Mouse (Mus musculus) midbrain, embryonic 12.5 days (tissue): Measurements from ENCODE around the gene Piezo1. TPM values are rescaled to one million over a fixed set of nuclear protein-coding genes. Genes with fewer than 3 reads are reported as not detected.

ENCODE experiments used
- ATAC-seq: fragments of 200-750 bp; cut with Nextera tagmentation; 2 replicates; pipeline ENCODE4 v1.8.0; 2017; ENCODE audit warnings: low read depth, moderate TSS enrichment, moderate library complexity; ENCODE audit not compliant: low FRiP score
- H3K27ac ChIP-seq: fragments of 300-500 bp; sonication (generic); replicated peaks from 2 replicates; pipeline ENCODE4 v1.5.1; 2016; ENCODE audit warnings: mild to moderate bottlenecking
- H3K27me3 ChIP-seq: fragments of 300-500 bp; sonication (generic); 2 replicates; pipeline ENCODE4 v1.6.1; 2016; ENCODE audit warnings: mild to moderate bottlenecking
- H3K36me3 ChIP-seq: fragments of 300-500 bp; sonication (generic); 2 replicates; pipeline ENCODE4 v1.6.1; 2016
- H3K4me1 ChIP-seq: fragments of 300-500 bp; sonication (generic); 2 replicates; pipeline ENCODE4 v1.6.1; 2016
- H3K4me2 ChIP-seq: fragments of 300-500 bp; sonication (generic); replicated peaks from 2 replicates; pipeline ENCODE4 v1.6.1; 2016; ENCODE audit warnings: mild to moderate bottlenecking, moderate library complexity
- H3K4me3 ChIP-seq: fragments of 300-500 bp; sonication (generic); 2 replicates; pipeline ENCODE4 v1.5.1; 2016; ENCODE audit warnings: mild to moderate bottlenecking
- H3K9ac ChIP-seq: fragments of 300-500 bp; sonication (generic); replicated peaks from 2 replicates; pipeline ENCODE4 v1.6.1; 2016; ENCODE audit warnings: mild to moderate bottlenecking, moderate library complexity
- H3K9me3 ChIP-seq: fragments of 300-500 bp; sonication (generic); 2 replicates; pipeline ENCODE4 v1.6.1; 2016; ENCODE audit warnings: mild to moderate bottlenecking
- WGBS: fragments of 180-500 bp; shearing (Covaris S2); methylation state at CpG from one replicate; pipeline ENCODE4 v1.1.7; 2016; 5-methylcytosine and 5-hydroxymethylcytosine counted together
- polyA plus RNA-seq: library from polyadenylated mRNA; unstranded; fragments of >200 nt; fragmentation: Nextera tagmentation; extraction: Ambion mirVana; gene quantifications from 2 replicates; pipeline ENCODE4 v1.2.1, GENCODE M21; 2016

The Piezo1 gene
- polyA plus RNA-seq, 1 experiment from 2014 or later, result 8.0 TPM

DNA sequence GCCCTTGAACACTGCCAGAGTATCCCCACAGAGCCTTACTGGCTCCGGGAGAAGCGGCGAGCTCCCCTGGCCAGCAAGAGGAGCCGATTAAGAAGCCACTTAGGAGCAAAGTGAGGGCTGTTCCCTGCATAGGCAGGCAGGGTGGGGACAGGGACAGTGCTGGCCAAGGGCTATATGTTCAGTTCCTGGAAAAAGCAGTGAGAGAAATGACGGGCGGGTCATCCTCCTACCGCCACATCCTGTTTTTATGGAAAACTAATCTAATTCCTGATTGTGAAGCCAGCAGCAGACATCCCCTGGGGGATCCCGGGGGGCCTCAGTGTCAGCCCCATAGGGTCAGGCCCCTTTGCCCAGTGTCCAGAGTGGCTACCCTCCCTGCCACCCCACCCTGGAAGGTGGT is 19.8 kb downstream of the Piezo1 start:
- no peak overlapping the region for H3K4me3 ChIP-seq
- H3K36me3 ChIP-seq, result no peaks in the 10 kb centered on the region
- WGBS, result 86% methylated on average over 8 of the region's 8 CpGs
- H3K9ac ChIP-seq, result no peak overlapping the region
- H3K4me1 ChIP-seq, result no peaks in the 10 kb centered on the region
- H3K4me2 ChIP-seq, result no peak overlapping the region
- H3K27ac ChIP-seq, result no peak overlapping the region
- no peak for ATAC-seq
- no peaks in the 10 kb centered on the region for H3K27me3 ChIP-seq
- H3K9me3 ChIP-seq, result no peaks in the 10 kb centered on the region

DNA sequence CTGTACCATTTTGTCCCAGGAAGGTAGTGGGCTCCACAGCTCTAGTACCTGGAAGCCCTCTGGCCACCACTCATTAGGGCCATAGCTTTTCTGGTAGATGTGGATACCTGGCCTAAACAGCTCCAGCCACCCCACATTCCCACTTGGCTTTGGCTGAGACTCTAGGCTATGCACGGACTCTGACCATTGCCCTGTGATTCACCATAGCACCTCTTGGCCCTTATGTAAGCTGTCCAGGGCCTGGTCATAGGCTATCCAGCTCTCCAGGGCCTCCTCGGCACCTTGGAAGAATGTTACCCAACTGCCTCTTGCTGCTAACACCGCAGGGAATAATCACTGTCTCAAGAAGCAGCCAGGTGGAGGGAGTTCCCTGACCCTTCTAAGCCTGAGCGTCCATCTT is 22.0 kb downstream of the Piezo1 start:
- H3K9ac ChIP-seq, result no peak overlapping the region
- H3K4me2 ChIP-seq, result no peak overlapping the region
- no peak overlapping the region for H3K4me3 ChIP-seq
- no peaks in the 10 kb centered on the region for H3K9me3 ChIP-seq
- peaks cover 6% of the 10 kb centered on the region; the same call in 1 of the 2 replicates for H3K27me3 ChIP-seq
- 86% methylated on average over 4 of the region's 4 CpGs for WGBS
- peaks cover 9% of the 10 kb centered on the region for H3K4me1 ChIP-seq
- ATAC-seq, result no peak
- H3K36me3 ChIP-seq, result no peaks in the 10 kb centered on the region
- no peak overlapping the region for H3K27ac ChIP-seq

DNA sequence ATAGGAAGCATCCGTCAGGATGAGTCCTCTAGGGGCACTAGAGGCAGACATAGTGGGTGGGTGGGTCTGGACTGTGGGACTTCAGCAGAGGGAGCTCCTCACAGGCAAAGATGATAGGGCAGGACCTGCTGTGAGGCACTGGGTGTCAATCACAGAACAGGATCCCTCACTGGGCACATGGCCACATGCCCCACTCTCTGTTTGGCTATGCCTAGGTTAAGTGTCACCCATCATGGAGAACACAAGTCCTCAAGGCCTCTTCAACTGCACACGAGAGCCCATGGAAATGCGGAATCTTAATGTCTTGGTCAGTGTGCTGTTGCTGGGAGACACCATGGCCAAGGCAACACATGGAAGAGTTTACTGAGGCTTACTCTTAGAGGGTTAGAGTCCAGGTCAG is 23.2 kb downstream of the Piezo1 start:
- Histone ChIP-seq H3K4me3 (no peak overlapping the region), H3K9ac (no peak overlapping the region), H3K27ac (no peak overlapping the region), H3K27me3 (peaks cover 16% of the 10 kb centered on the region), H3K36me3 (no peaks in the 10 kb centered on the region), H3K9me3 (no peaks in the 10 kb centered on the region), H3K4me2 (no peak overlapping the region), H3K4me1 (peaks cover 21% of the 10 kb centered on the region)
- WGBS, result 89% methylated on average over 3 of the region's 3 CpGs
- no peak for ATAC-seq

DNA sequence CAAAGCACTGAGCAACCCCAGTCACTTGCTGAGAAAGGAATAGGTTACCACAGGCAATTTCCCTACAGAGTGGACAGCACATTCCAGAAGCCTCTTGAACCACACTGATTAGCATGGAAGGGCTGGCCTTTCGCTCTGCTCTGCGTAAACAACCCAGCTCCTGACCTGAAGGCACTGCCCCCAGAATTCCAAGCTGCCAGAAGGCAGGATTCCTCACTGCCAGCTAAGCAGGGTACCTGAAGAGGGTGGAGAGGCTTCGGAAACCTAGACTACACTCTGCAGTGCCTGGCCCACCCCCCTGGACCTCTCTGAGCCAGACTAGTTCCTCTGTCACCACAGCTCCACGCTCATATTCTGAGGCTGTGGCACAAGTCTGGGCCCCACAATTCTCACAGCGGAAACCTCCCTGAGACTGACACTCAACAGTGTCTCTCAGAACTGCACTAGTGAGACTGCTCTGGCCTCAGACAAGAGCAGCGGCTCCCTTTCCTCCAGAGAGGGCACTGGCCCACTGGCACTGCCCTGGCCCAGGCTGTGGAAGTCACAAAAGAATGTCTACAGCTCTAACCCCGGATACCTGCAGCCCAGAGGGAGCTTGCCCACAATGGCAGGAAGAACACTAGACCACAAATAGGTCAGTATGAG is 24.5 kb downstream of the Piezo1 start:
- Histone ChIP-seq H3K9ac (no peak overlapping the region), H3K36me3 (no peaks in the 10 kb centered on the region), H3K4me2 (no peak overlapping the region), H3K4me3 (no peak overlapping the region), H3K27me3 (peaks cover 17% of the 10 kb centered on the region), H3K27ac (no peak overlapping the region), H3K4me1 (peaks cover 22% of the 10 kb centered on the region), H3K9me3 (no peaks in the 10 kb centered on the region)
- WGBS, result 80% methylated on average over 7 of the region's 7 CpGs
- no peak for ATAC-seq

DNA sequence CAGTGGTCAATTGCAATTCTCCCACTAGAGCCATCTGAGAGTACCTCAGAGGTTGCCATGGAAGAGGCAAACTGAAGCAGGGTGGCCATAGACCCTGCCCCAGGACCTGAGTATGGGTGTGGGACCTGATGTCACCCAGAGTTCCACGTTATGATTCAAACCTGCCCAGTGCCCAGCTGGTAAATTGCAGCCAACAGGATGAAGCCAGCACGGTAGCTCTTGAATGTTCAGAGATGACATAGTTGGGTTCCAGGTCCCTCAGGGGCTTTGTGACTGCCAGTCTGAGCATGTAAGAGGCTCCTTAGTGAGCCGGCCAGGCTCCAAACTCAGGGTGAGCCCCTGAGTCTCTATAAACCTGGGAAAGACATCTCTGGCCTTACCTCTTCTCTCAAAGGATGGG is 25.0 kb downstream of the Piezo1 start:
- no peaks in the 10 kb centered on the region for H3K36me3 ChIP-seq
- H3K4me3 ChIP-seq, result no peak overlapping the region
- H3K4me2 ChIP-seq, result no peak overlapping the region
- no peak overlapping the region for H3K27ac ChIP-seq
- H3K4me1 ChIP-seq, result peaks cover 22% of the 10 kb centered on the region
- no peak overlapping the region for H3K9ac ChIP-seq
- peaks cover 17% of the 10 kb centered on the region for H3K27me3 ChIP-seq
- H3K9me3 ChIP-seq, result no peaks in the 10 kb centered on the region
- 81% methylated on average over 3 of the region's 3 CpGs for WGBS
- no peak for ATAC-seq

DNA sequence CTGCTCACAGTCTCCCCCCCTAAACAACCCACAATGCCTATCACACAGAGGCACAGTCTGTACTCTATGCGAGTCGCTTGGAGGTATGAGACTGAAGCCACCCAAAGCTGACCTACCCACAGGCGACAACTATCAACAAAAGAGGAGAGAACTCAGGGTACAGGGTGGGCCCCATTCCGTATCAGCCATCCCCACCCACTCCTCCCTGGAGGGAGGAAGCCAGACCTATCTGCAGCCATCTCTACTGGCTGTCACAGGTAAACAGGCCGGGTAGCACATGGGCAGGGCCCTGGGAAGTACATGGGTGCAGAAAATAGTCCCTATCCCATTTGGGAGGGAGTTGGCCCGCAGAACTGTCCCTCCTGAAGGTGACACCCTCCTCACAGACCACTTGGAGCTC is 26.1 kb downstream of the Piezo1 start:
- 84% methylated on average over 6 of the region's 6 CpGs for WGBS
- Histone ChIP-seq H3K4me1 (peaks cover 22% of the 10 kb centered on the region), H3K27me3 (peaks cover 17% of the 10 kb centered on the region), H3K9me3 (no peaks in the 10 kb centered on the region), H3K9ac (no peak overlapping the region), H3K27ac (no peak overlapping the region), H3K4me3 (no peak overlapping the region), H3K36me3 (no peaks in the 10 kb centered on the region), H3K4me2 (no peak overlapping the region)
- no peak for ATAC-seq

DNA sequence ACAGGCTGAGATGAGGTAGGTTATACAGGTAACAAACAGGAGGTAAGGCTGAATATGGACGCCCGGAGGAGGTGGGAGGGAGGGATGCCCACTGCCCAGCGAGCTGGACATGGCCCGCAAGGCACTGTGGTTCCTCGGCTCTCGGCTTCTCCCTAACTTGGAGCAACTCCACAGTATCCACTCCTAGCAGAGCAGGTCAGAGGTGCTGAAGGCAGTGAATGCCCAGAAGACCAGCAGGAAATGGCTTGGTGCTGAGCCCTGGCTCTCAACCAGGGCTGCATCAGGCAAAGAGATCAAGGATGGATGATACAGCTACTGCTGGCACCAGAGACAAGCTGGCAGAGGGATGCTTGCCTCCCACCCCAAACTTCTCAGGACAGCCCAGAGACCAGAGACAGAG is 26.6 kb downstream of the Piezo1 start:
- no peak for ATAC-seq
- peaks cover 17% of the 10 kb centered on the region for H3K27me3 ChIP-seq
- H3K4me3 ChIP-seq, result no peak overlapping the region
- no peak overlapping the region; the same call in 1 of the 2 replicates for H3K4me2 ChIP-seq
- no peaks in the 10 kb centered on the region for H3K36me3 ChIP-seq
- peaks cover 22% of the 10 kb centered on the region for H3K4me1 ChIP-seq
- H3K27ac ChIP-seq, result no peak overlapping the region
- H3K9me3 ChIP-seq, result no peaks in the 10 kb centered on the region
- H3K9ac ChIP-seq, result no peak overlapping the region
- 76% methylated on average over 6 of the region's 6 CpGs for WGBS

DNA sequence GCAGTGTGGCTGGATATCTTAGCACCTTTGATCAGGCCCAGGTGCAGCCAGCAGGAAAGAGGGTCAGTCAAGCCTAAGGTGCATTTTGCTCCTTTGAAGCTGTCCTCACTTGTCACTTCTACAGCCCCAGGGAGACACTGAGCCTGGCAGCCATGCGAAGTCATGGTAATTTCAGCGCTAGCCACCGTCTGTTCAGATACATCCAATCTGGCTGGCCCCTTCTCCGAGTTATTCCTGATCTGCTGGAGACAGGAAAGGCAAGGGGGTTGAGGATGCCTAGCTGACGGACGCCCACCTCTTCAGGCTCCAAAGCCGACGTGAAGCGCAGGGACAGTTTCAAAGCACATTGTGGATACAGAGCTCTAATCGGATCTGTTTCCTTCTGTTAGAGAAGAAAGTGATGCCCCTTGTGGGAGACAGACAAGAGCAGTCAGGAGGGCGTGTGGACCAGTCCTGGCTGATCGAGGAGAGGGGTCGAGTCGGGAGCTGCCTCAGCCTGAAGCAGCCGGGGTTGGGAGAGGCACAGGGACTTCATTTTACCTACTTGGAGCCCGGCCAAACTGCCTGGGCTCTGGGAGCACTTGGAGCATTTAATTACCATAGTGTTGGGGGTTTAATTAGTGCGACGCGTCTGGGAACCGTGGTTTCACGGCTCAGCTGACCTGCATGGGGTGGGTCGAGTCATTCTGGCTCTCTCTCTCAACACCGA is 27.3 kb downstream of the Piezo1 start:
- Histone ChIP-seq H3K9ac (no peak overlapping the region; the same call in 1 of the 2 replicates), H3K36me3 (no peaks in the 10 kb centered on the region), H3K27ac (peak overlapping the region; percentile 64), H3K9me3 (no peaks in the 10 kb centered on the region), H3K4me1 (peaks cover 22% of the 10 kb centered on the region), H3K27me3 (peaks cover 17% of the 10 kb centered on the region), H3K4me3 (no peak overlapping the region), H3K4me2 (peak overlapping the region; percentile 22)
- ATAC-seq, result no peak
- WGBS, result 21% methylated on average over 23 of the region's 23 CpGs

DNA sequence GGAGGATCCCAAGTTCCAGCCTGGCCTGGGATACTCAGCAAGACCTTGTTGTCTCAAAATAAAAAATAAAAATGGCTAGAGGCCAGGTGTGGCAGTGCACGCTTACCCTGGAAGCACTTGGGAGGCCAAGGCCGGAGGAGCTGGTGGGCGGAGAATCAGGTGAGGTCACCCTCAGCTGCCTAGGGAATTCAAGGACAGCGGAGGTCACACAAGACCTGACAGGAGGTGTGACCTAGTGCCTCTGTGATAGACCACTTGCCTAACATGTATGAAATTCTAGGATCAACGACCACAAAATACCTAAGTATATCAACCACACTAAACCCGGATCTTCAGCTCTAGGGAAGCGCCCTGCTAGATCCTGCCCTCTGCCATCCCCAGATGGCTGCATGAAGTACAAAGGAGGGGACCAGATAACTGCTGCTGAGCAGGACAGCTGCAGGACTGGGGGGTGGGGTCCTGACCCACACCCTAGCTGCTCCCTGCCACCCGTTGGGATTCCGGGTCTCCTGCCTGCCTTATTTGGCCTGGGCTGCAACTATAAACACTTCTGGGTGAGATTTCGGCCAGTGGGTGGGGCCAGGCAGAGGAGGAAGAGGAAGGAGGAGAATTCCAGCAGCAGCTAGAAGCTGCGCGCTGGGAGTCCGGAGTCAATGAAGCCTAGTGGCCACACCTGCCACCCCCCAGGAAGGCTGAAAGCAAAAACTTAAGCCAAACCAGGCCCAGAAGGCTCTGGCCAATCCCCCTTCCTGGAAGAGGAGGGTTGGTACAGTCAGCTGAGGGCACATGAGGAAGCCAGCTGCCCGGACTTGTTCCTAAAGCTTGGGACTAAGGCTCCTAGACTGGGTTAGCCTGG is 28.1 kb downstream of the Piezo1 start:
- peaks cover 25% of the 10 kb centered on the region for H3K4me1 ChIP-seq
- no peak overlapping the region for H3K4me3 ChIP-seq
- no peak for ATAC-seq
- no peaks in the 10 kb centered on the region for H3K9me3 ChIP-seq
- 57% methylated on average over 14 of the region's 14 CpGs for WGBS
- H3K27ac ChIP-seq, result peak overlapping the region; percentile 64; the same call in 1 of the 2 replicates
- peaks cover 17% of the 10 kb centered on the region for H3K27me3 ChIP-seq
- H3K9ac ChIP-seq, result no peak overlapping the region; the same call in 1 of the 2 replicates
- no peaks in the 10 kb centered on the region for H3K36me3 ChIP-seq
- H3K4me2 ChIP-seq, result 0 out of 2 replicates have a peak overlapping the region, but pooled peaks have one; percentile 22

DNA sequence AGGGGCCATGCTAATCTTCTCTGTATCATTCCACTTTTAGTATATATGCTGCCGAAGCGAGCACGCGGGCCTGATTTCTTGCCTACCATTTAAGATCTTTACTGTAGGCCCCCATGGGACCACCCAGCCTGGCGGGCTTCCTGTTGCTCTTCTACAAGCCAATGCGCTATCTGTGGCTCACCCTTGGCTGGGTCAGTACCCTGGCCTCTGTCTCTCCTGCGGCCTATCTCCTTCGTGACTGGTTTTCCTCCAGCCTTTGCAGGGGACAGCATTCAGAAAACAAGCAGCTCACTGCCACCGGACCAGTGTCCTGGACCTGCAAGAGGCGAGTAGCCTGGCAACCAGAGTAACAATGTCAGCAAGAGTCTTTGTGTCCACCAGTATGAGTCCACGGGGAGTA is 30.5 kb downstream of the Piezo1 start:
- no peak for ATAC-seq
- no peak overlapping the region for H3K4me2 ChIP-seq
- H3K27me3 ChIP-seq, result peaks cover 17% of the 10 kb centered on the region
- peaks cover 35% of the 10 kb centered on the region for H3K4me1 ChIP-seq
- whole genome bisulfite sequencing, result 78% methylated on average over 11 of the region's 11 CpGs
- no peaks in the 10 kb centered on the region for H3K9me3 ChIP-seq
- H3K4me3 ChIP-seq, result no peak overlapping the region
- H3K36me3 ChIP-seq, result no peaks in the 10 kb centered on the region
- H3K27ac ChIP-seq, result no peak overlapping the region
- no peak overlapping the region for H3K9ac ChIP-seq

DNA sequence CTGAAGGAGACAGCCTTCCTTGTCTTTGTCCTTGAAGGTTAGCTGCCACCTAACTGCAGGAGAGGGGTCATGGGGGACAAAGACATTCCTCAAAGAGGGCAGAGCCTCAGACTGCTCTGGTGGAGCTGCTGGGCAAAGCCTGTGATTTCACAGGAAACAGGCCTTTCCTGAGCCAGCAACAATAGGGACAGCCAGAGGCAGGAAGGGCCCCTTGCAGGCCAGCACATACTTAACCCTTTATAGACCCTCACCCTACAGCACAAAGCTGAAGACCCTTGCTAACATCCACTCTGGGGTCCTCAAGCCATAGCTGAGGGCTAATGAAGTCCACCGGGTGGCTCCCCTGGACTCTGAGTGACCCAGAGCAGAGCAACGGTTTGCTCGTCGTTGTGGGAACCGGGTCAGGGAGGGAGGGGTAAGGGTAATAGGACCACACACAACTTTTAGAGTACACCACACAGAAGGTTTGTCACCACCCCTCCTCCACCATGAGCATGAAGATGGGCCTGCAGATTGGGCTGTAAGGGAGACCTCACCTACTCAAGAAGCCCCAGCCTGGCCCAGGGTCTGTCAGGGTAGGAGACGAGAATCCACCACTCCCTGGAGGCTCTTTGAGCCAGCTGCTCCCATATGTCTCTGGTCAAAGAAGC is 33.5 kb downstream of the Piezo1 start:
- H3K27ac ChIP-seq, result no peak overlapping the region; the same call in none of the 2 replicates
- no peak for ATAC-seq
- H3K4me1 ChIP-seq, result peaks cover 14% of the 10 kb centered on the region
- H3K4me3 ChIP-seq, result no peak overlapping the region
- H3K9ac ChIP-seq, result no peak overlapping the region; the same call in 1 of the 2 replicates
- H3K9me3 ChIP-seq, result no peaks in the 10 kb centered on the region
- no peaks in the 10 kb centered on the region for H3K27me3 ChIP-seq
- no peaks in the 10 kb centered on the region for H3K36me3 ChIP-seq
- WGBS, result 42% methylated on average over 6 of the region's 6 CpGs
- no peak overlapping the region for H3K4me2 ChIP-seq
